Mouse (Mus musculus): Measurements from ENCODE around the gene Mab21l1.

GRCm38 (mm10) chr3:55786835-55787486, 4.7 kb downstream of the Mab21l1 start:
- TF ChIP-seq ZNF384 (IDR thresholded peaks at IDR 0.05; ENCODE audit: low read depth, low read length) (no peak), CHD2 (IDR thresholded peaks at IDR 0.05; ENCODE audit: low read depth, low read length) (no peak)

Measured in ES-E14 (cell line).